Mouse (Mus musculus) cortical plate, adult 2 months (tissue): ENCODE data around the gene RPS10-NUDT3. TPM values are rescaled to one million over a fixed set of nuclear protein-coding genes. Genes with fewer than 3 reads are reported as not detected.

ENCODE experiments used
- H3K27ac ChIP-seq: fragments of 200-500 bp; 2 replicates; pipeline ENCODE4 v1.5.1; 2012; ENCODE audit warnings: low read length, control low read depth, inconsistent platforms; ENCODE audit not compliant: insufficient read depth
- H3K4me1 ChIP-seq: fragments of 200-500 bp; 2 replicates; pipeline ENCODE4 v1.6.1; 2011; ENCODE audit warnings: low read length; ENCODE audit not compliant: control insufficient read depth, insufficient read depth
- H3K4me3 ChIP-seq: fragments of 200-500 bp; 2 replicates; pipeline ENCODE4 v1.5.1; 2011; ENCODE audit warnings: mild to moderate bottlenecking, low read length, control low read depth; ENCODE audit not compliant: insufficient read depth
- CTCF ChIP-seq: fragments of 200-500 bp; IDR thresholded peaks from 2 replicates; pipeline ENCODE4 v1.5.1; 2011; ENCODE audit warnings: mild to moderate bottlenecking, control low read depth, low read length; ENCODE audit not compliant: insufficient read depth; ENCODE audit errors: extremely low read depth
- POLR2A ChIP-seq: fragments of 200-500 bp; IDR thresholded peaks from 2 replicates; pipeline ENCODE4 v1.6.1; 2011; ENCODE audit warnings: mild to moderate bottlenecking, low read length, control low read depth; ENCODE audit not compliant: insufficient read depth; ENCODE audit errors: extremely low read depth
- polyA plus RNA-seq: library from polyadenylated mRNA; depleted of rRNA; stranded (reverse); fragments of >200 nt; gene quantifications from 2 replicates; pipeline ENCODE4 v1.2.3, GENCODE M21; 2012; rRNA removed

Gene RPS10-NUDT3
- polyA plus RNA-seq, 1 experiment, result 0.15 TPM

DNA sequence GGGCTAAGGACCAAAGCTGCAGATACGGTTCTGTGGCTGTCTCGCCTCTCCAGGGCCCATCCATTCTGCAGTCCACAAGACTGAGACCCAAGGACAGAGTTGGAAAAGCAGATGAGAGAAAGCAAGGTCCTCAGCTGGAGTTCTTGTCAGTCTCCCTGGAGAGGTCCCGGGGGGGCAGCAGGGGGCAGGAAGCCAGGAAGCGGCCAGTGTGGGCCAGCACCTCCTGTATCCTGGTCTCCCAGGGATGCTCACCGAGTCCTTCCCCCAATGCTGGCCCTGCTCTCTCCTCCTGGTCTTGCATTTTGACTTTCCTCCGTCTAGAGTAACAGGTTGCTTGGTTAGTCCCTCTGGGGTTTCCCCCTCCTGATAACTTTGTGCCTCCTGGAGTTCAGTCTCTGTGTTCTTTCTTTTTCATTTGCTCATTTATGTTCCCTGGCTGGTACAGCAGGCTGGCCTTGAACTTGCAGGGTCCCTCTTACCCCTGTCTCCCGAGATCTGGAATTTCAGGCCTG is 88.4 kb downstream of the RPS10-NUDT3 start:
- Histone ChIP-seq H3K4me3 (no peak overlapping the region), H3K4me1 (no peaks in the 10 kb centered on the region), H3K27ac (no peak overlapping the region)
- TF ChIP-seq CTCF, result no peak
- no peak for TF ChIP-seq POLR2A

GRCm38 (mm10) chr17:27545991-27546390 is 89.0 kb downstream of the RPS10-NUDT3 start:
- no peaks in the 10 kb centered on the region for H3K4me1 ChIP-seq
- TF ChIP-seq POLR2A, result no peak
- TF ChIP-seq CTCF, result no peak
- no peak overlapping the region for H3K4me3 ChIP-seq
- H3K27ac ChIP-seq, result no peak overlapping the region

DNA sequence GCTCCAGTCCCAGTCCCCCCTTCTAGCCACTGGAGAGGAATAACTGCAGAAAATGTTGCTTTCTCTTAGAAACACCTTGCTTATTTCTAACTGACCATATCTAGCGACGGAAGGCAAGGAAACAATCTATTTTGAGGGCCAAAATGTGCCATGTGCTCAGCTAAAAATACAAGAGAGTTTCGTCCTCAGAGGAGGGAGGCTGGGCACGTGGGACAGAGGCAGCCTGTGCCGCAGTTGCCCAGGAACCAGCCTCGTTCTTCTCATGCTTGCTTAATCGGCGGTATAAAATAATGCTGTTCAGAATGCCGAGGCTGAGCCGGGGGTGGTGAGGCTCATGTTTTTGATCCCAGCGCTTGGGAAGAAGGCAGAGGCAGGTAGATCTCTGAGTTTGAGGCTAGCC is 90.5 kb downstream of the RPS10-NUDT3 start:
- no peak overlapping the region for H3K27ac ChIP-seq
- TF ChIP-seq CTCF (no peak), POLR2A (no peak)
- H3K4me3 ChIP-seq, result no peak overlapping the region
- H3K4me1 ChIP-seq, result no peaks in the 10 kb centered on the region

DNA sequence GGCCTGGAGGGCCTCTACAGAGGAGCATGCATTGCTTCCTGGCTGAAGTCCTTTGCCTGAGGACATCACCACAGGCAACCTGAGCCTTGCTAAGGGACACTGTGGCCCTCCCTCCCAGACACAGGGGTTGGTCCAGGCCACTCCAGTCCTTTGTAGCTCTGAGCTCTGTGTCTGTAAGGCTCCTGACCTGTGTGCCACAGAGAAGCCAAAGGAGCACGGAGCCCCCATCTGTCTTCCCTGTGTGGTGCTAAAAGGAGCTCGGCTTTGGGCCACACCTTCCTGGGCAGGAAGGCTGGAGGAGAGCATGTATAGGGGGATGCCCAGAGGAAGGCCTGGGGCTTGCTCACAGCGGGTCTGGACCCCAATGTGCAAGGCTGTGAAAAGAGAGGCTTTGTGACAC is 93.0 kb downstream of the RPS10-NUDT3 start:
- no peaks in the 10 kb centered on the region for H3K4me1 ChIP-seq
- no peak overlapping the region for H3K4me3 ChIP-seq
- no peak for TF ChIP-seq POLR2A
- TF ChIP-seq CTCF, result no peak
- no peak overlapping the region for H3K27ac ChIP-seq

GRCm38 (mm10) chr17:27541261-27541660 is 93.8 kb downstream of the RPS10-NUDT3 start:
- Histone ChIP-seq H3K27ac (no peak overlapping the region), H3K4me3 (no peak overlapping the region), H3K4me1 (no peaks in the 10 kb centered on the region)
- TF ChIP-seq CTCF (no peak), POLR2A (no peak)

- H3K27ac ChIP-seq, result no peak overlapping the region
- no peak overlapping the region for H3K4me3 ChIP-seq
These were observed 100.3 kb downstream of the RPS10-NUDT3 start for GRCm38 (mm10) chr17:27534718-27535117.

DNA sequence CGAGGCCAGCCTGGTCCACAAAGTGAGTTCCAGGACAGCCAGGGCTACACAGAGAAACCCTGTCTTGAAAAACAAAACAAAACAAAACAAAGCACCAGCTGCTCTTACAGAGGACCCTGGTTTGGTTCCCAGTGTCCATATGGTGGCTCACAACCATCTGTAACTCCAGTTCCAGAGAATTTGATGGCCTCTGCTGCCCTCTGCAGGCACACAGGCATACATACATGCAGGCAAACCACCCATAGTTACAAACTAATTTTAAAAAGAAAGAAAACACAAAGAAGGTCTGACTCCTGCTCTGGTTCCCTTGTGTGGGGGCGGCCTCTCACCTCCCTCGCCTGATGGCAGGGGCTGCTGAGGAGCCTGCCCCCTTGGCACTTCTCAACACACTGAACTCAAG is 101.7 kb downstream of the RPS10-NUDT3 start:
- no peaks in the 10 kb centered on the region for H3K4me1 ChIP-seq
- TF ChIP-seq POLR2A, result no peak
- TF ChIP-seq CTCF, result no peak

More at GRCm38 (mm10) chr17:27534718-27535117, 100.3 kb downstream of the RPS10-NUDT3 start:
- TF ChIP-seq POLR2A, result no peak
- TF ChIP-seq CTCF, result peak; percentile 99
- H3K4me1 ChIP-seq, result no peaks in the 10 kb centered on the region

GRCm38 (mm10) chr17:27532095-27532494 is 102.9 kb downstream of the RPS10-NUDT3 start:
- no peak for TF ChIP-seq POLR2A
- TF ChIP-seq CTCF, result no peak
- Histone ChIP-seq H3K27ac (no peak overlapping the region), H3K4me3 (no peak overlapping the region), H3K4me1 (no peaks in the 10 kb centered on the region)

More for the DNA sequence above, 101.7 kb downstream of the RPS10-NUDT3 start:
- no peak overlapping the region for H3K4me3 ChIP-seq
- no peak overlapping the region for H3K27ac ChIP-seq

Other genes with a start within 250 kb of the RPS10-NUDT3 start
- 18.7 and 21.6 TPM in 2 replicates for gene Grm4, start 113.8 kb downstream of the RPS10-NUDT3 start, polyA plus RNA-seq
- 73.3 and 75.1 TPM in 2 replicates for gene Hmga1, start 78.7 kb downstream of the RPS10-NUDT3 start, polyA plus RNA-seq
- 109 and 112 TPM in 2 replicates for gene AI413582, start 69.5 kb downstream of the RPS10-NUDT3 start, polyA plus RNA-seq
- 371 and 398 TPM in 2 replicates for gene Nudt3, start 11.7 kb downstream of the RPS10-NUDT3 start, polyA plus RNA-seq
- gene Rps10, start 1.4 kb upstream of the RPS10-NUDT3 start, polyA plus RNA-seq, result 525 and 561 TPM in 2 replicates
- gene Pacsin1, start 20.3 kb upstream of the RPS10-NUDT3 start, polyA plus RNA-seq, result 254 and 258 TPM in 2 replicates
- gene Spdef, start 93.7 kb upstream of the RPS10-NUDT3 start, polyA plus RNA-seq, result 0.61 and 0.91 TPM in 2 replicates
- 196 and 207 TPM in 2 replicates for gene D17Wsu92e, start 185.4 kb upstream of the RPS10-NUDT3 start, polyA plus RNA-seq
- gene Snrpc, start 202.9 kb upstream of the RPS10-NUDT3 start, polyA plus RNA-seq, result 57.6 and 69.2 TPM in 2 replicates
- 9.1 and 10.6 TPM in 2 replicates for gene Uhrf1bp1, start 221.2 kb upstream of the RPS10-NUDT3 start, polyA plus RNA-seq